Mouse (Mus musculus) kidney, postnatal 36 days (tissue): ENCODE measurements at regions not wholly inside any gene's neighbourhood (a gene's known extent, or its start where the extent isn't known, plus 50 kb on each side); places are given as distances from the start of the nearest gene placed in this dataset.

Source experiments
- DNase-seq, 2 experiments: peaks; one replicate each; pipeline ENCODE4 v3.0.0; 2021 to 2022; ENCODE audit warnings: mixed read lengths in 2 of 2

GRCm38 (mm10) chr16:53480664-53481063 lies 1026.8 kb upstream of the Alcam start:
- no peak for DNase-seq

- no peak for DNase-seq
Measured at GRCm38 (mm10) chr16:53439511-53439910, 985.6 kb upstream of the Alcam start.

- DNase-seq = no peak
Measured at GRCm38 (mm10) chr16:53418416-53418815, 964.5 kb upstream of the Alcam start.

GRCm38 (mm10) chr16:53385176-53385575 lies 931.3 kb upstream of the Alcam start:
- DNase-seq = no peak

GRCm38 (mm10) chr16:53342153-53342552 lies 888.3 kb upstream of the Alcam start:
- DNase-seq = no peak

- no peak for DNase-seq
Measured at GRCm38 (mm10) chr16:53326353-53326752, 872.5 kb upstream of the Alcam start.

GRCm38 (mm10) chr16:53292081-53292480 lies 838.2 kb upstream of the Alcam start:
- DNase-seq = no peak

- DNase-seq = no peak
Measured at GRCm38 (mm10) chr16:53282014-53282413, 828.1 kb upstream of the Alcam start.

GRCm38 (mm10) chr16:53266116-53266515 lies 812.2 kb upstream of the Alcam start:
- DNase-seq = peak; percentile 64 to 85

GRCm38 (mm10) chr16:53245365-53245764 lies 791.5 kb upstream of the Alcam start:
- no peak for DNase-seq

GRCm38 (mm10) chr16:53242126-53242537 lies 788.3 kb upstream of the Alcam start:
- no peak for DNase-seq

- no peak for DNase-seq
Measured at GRCm38 (mm10) chr16:53218886-53219285, 765.0 kb upstream of the Alcam start.

GRCm38 (mm10) chr16:53201449-53201848 lies 747.6 kb upstream of the Alcam start:
- no peak for DNase-seq

GRCm38 (mm10) chr16:53186444-53186843 lies 732.6 kb upstream of the Alcam start:
- no peak for DNase-seq

GRCm38 (mm10) chr16:53156352-53156751 lies 702.5 kb upstream of the Alcam start:
- no peak for DNase-seq

GRCm38 (mm10) chr16:53130677-53131076 lies 676.8 kb upstream of the Alcam start:
- DNase-seq = no peak

GRCm38 (mm10) chr16:53108726-53109125 lies 654.9 kb upstream of the Alcam start:
- DNase-seq = no peak

GRCm38 (mm10) chr16:53095396-53095929 lies 641.6 kb upstream of the Alcam start:
- DNase-seq = no peak

- no peak for DNase-seq
Measured at GRCm38 (mm10) chr16:53073856-53074568, 620.1 kb upstream of the Alcam start.

GRCm38 (mm10) chr16:53071887-53072682 lies 618.2 kb upstream of the Alcam start:
- DNase-seq = peak; percentile 7 to 13

GRCm38 (mm10) chr16:53064151-53064550 lies 610.3 kb upstream of the Alcam start:
- DNase-seq = no peak

- no peak for DNase-seq
Measured at GRCm38 (mm10) chr16:53063061-53063460, 609.2 kb upstream of the Alcam start.

GRCm38 (mm10) chr16:53026056-53026455 lies 572.2 kb upstream of the Alcam start:
- DNase-seq = no peak

GRCm38 (mm10) chr16:53011847-53012246 lies 558.0 kb upstream of the Alcam start:
- DNase-seq = peak in 1 of 2 experiments; percentile 26
